Mouse (Mus musculus) CD4-positive, CD25-positive, alpha-beta regulatory T cell, adult 2 months (primary cell): ENCODE measurements around the gene Olfr1261.

Experiments used
- DNase-seq: peaks from one replicate; pipeline ENCODE4 v3.0.0-alpha.2; 2012; ENCODE audit warnings: low read depth, low spot score

Olfr1261 gene

GRCm38 (mm10) chr2:89990921-89991320 is at the start of gene Olfr1261:
Olfr1261 (plus strand) TSS chr2:89991221.
- DNase-seq: no peak

GRCm38 (mm10) chr2:89948564-89948963 is 42.5 kb upstream of the Olfr1261 start, which contains the start of gene Olfr1259:
Olfr1259 (minus strand) TSS chr2:89948664.
- no peak for DNase-seq

DNA sequence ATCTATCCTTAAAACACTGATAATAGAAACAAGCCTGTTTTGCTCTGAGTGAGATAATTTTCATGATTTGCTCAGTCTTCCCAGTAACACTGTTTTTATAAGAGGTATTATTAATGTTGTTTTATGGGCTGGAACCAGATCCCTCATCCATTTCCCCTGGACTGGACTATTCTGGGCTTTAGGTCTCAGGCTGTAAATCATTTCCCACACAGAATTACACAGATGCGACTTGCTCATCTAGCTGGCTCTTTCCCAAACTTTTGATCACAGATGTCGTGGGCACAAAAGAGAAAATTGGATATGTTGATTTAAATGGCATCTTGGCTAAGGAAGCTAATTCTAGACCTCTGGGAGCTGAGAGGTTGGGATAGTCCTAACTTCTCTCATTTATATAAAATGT is 16.8 kb upstream of the Olfr1261 start, which contains the start of gene Olfr1260:
Gene Olfr1260, plus strand, starts transcription at position 157 of the 400 bp plus-strand sequence.
- DNase-seq: no peak

- no peak for DNase-seq
These were observed 13.3 kb upstream of the Olfr1261 start for GRCm38 (mm10) chr2:89977709-89978108.

DNA sequence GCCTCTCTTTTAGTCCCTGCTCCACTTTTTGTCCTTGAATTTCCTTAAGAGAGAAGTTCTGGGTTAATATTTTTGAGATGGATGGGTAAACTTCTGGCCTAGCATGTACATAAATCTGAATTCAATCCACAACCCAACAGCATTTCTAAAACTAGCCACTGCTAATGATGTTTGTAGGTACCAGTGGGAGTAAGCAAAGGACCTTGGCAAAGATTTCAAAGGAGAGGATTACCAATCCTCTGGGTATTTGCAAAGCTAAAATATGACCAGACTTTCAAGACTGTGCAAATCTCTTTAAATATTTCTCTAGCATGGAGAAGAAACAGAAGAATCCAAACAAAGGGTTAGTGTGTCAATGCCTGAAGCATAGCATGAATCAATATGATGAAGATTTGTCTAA is 8.8 kb downstream of the Olfr1261 start, which contains the start of gene Olfr1262:
Gene Olfr1262, plus strand, starts transcription at position 301 of the 400 bp plus-strand sequence.
- no peak for DNase-seq

DNA sequence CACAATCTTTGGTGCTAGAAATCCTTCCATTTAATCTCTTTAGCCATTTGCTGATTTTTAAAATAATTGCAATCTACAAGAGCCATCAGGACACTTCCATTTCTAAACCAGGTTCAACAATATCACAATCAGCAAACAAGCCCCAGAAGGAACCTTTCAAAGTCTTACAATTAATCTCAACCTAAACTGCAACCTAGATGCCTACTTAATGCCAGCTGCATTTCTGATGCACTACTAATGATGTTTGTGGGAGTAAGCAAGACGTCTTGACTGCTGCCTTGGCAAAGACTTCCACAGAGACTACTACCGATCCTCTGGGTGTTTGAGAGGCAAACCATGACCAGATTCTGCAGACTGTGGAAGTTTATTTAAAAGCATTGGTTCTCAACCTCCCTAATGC is 20.8 kb downstream of the Olfr1261 start, which contains the start of gene Olfr1263:
Gene Olfr1263, plus strand, starts transcription at position 301 of the 400 bp plus-strand sequence.
- no peak for DNase-seq

- no peak for DNase-seq
These were observed 34.5 kb downstream of the Olfr1261 start, which contains the start of gene Olfr1264 for GRCm38 (mm10) chr2:90025477-90025876. Olfr1264 (minus strand) TSS chr2:90025577.

GRCm38 (mm10) chr2:90035037-90035436 is 44.0 kb downstream of the Olfr1261 start, which contains the start of gene Olfr1265:
Olfr1265 (plus strand) TSS chr2:90035337.
- no peak for DNase-seq
